10 mouse cellular contexts compared by ENCODE assay signal in the genomic region with DNA sequence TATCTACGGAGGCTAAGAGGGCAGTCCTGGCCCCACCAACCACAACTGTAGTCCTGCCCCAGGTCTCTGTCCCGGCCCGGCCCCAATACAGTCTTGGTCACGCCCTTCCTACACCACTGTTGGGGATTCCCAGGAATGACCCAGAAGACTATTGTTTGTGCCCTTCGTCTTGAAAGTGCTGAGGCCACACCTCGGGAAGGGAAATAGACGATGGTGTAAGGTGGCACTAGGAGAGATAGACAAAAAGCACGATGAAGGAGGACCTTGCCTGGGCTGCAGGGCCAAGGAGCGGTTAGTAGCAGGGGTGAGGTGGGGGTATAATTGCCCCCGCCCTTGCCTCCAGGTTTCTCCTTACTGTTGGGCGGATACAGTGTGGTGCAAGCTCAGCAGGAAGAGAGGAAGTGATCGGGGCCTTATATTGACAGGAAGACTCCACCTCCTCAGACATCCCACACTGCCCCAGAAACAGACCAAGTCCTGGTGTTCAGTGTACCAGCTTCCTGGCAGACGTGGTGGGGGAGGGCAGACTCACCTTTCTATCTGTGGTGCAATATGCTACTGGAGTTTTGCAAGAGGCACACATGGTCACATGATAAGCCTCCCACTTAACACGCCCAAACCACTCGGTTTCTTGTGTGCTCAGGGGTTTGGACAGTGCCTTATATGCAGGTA. TPM values are rescaled to one million over a fixed set of nuclear protein-coding genes. Genes with fewer than 3 reads are reported as not detected.
A peak's percentile ranks its signal among the peaks of the same experiment; 100 is the strongest.
DNase-seq lines count a peak whose midpoint lies in the region; ATAC-seq and TF ChIP-seq lines count a peak whose summit lies in the region.
"Had no signal": no experiment of that assay in that cellular context is flagged by ENCODE, and none has a peak within 500 bp of the region (broad histone marks: within the 10 kb centered on the region; RNA-seq: fewer than 3 reads in every experiment).

TSS of gene Gstp3 (minus strand) at position 501 of the 672 bp plus-strand sequence.

- 0 out of 2 replicates have a peak, but pooled peaks cover 2% of the 10 kb centered on the region for H3K36me3 ChIP-seq in liver, embryonic 12.5 days
- no peaks in the 10 kb centered on the region for H3K36me3 ChIP-seq in small intestine, adult 2 months (ENCODE audit: control insufficient read depth, insufficient read depth, low read length)
- no peaks in the 10 kb centered on the region for H3K36me3 ChIP-seq in forebrain, embryonic 12.5 days (replicated peaks)
- H3K36me3 ChIP-seq: limb, embryonic 10.5 days had no signal

- ATAC-seq in liver, embryonic 12.5 days, result peak; percentile 92
- no peak for ATAC-seq in forebrain, embryonic 12.5 days (ENCODE audit: low FRiP score)

- peak within 1 kb of the TSS; percentile 66 for H3K9ac ChIP-seq in liver, embryonic 12.5 days
- H3K9ac ChIP-seq in forebrain, embryonic 12.5 days, result no peak within 1 kb of the TSS

- 22% methylated on average over 15 of the region's 15 CpGs for WGBS in liver, embryonic 12.5 days (ENCODE audit: insufficient replicate concordance)
- 24% methylated on average over 15 of the region's 15 CpGs for WGBS in small intestine, adult 2 months
- 87% methylated on average over 15 of the region's 15 CpGs for WGBS in forebrain, embryonic 12.5 days

- TF ChIP-seq CTCF in small intestine, adult 2 months (IDR thresholded peaks at IDR 0.05; ENCODE audit: extremely low read depth, insufficient read length, insufficient replicate concordance, low read depth, low read length), result no peak

- no peaks in the 10 kb centered on the region for H3K27me3 ChIP-seq in liver, embryonic 12.5 days (replicated peaks)
- no peaks in the 10 kb centered on the region for H3K27me3 ChIP-seq in small intestine, adult 2 months (ENCODE audit: control insufficient read depth, insufficient read depth, low read length)
- no peaks in the 10 kb centered on the region for H3K27me3 ChIP-seq in forebrain, embryonic 12.5 days

- peak within 1 kb of the TSS; percentile 40 for H3K4me3 ChIP-seq in liver, embryonic 12.5 days
- peak within 1 kb of the TSS; percentile 34 for H3K4me3 ChIP-seq in small intestine, adult 2 months (ENCODE audit: low read depth, low read length)
- no peak within 1 kb of the TSS for H3K4me3 ChIP-seq in forebrain, embryonic 12.5 days (replicated peaks)
- H3K4me3 ChIP-seq: limb, embryonic 10.5 days had no signal

- peaks cover 55% of the 10 kb centered on the region for H3K4me1 ChIP-seq in liver, embryonic 12.5 days
- peaks cover 43% of the 10 kb centered on the region for H3K4me1 ChIP-seq in small intestine, adult 2 months (ENCODE audit: control insufficient read depth, insufficient read depth, insufficient read length, low read length)
- H3K4me1 ChIP-seq in forebrain, embryonic 12.5 days, result no peaks in the 10 kb centered on the region
- H3K4me1 ChIP-seq: limb, embryonic 10.5 days had no signal

- H3K27ac ChIP-seq in liver, embryonic 12.5 days, result peak within 1 kb of the TSS; percentile 84
- H3K27ac ChIP-seq in small intestine, adult 2 months (ENCODE audit: insufficient read depth, low read depth, low read length), result peak within 1 kb of the TSS; percentile 79
- H3K27ac ChIP-seq in forebrain, embryonic 12.5 days, result no peak within 1 kb of the TSS
- H3K27ac ChIP-seq: limb, embryonic 10.5 days had no signal

- no peak for DNase-seq in adrenal gland, postnatal 10 days
- no peak for DNase-seq in adrenal gland, postnatal 4 days (ENCODE audit: low spot score in 2 of 2)
- DNase-seq in T-cell, adult 2 months (ENCODE audit: low spot score), result peak; percentile 77
- no peak for DNase-seq in ovary, adult 18-20 months (ENCODE audit: low spot score)
- no peak for DNase-seq in cerebellum, postnatal 14 days

- TF ChIP-seq POLR2A in small intestine, adult 2 months (IDR thresholded peaks at IDR 0.05; ENCODE audit: low read depth, low read length), result peak; percentile 20; the same call in 1 of the 2 replicates

- H3K4me2 ChIP-seq in liver, embryonic 12.5 days, result peak within 1 kb of the TSS; percentile 73
- H3K4me2 ChIP-seq in forebrain, embryonic 12.5 days, result no peak within 1 kb of the TSS

- no peaks in the 10 kb centered on the region for H3K9me3 ChIP-seq in liver, embryonic 12.5 days (replicated peaks)
- H3K9me3 ChIP-seq in forebrain, embryonic 12.5 days, result no peaks in the 10 kb centered on the region
- H3K9me3 ChIP-seq: limb, embryonic 10.5 days had no signal

RNA-seq across cellular contexts. Expression of gene Gstp3, which starts in this region (rescaled TPM):
- 10 to 100 TPM; 42.6 to 90.1 TPM for total RNA-seq in adrenal gland, postnatal 10 days (2021)
- 10 to 100 TPM in 1 of 2 experiments, 1 to 10 TPM in 1; 1.9 to 37.5 TPM for total RNA-seq in adrenal gland, postnatal 4 days (2021)
- 15.0 and 18.5 TPM in 2 replicates for polyA plus RNA-seq in liver, embryonic 12.5 days (2016; fragmentation: Nextera tagmentation; extraction: Ambion mirVana)
- 11.8 and 15.0 TPM in 2 replicates for polyA plus RNA-seq in small intestine, adult 2 months (2012; rRNA removed)
- not detected in 2 replicates for polyA plus RNA-seq in forebrain, embryonic 12.5 days (2016; fragmentation: Nextera tagmentation; extraction: Ambion mirVana)
- total RNA-seq: gastrocnemius, adult 18-20 months had no signal
- polyA plus RNA-seq: limb, embryonic 10.5 days had no signal

Comparison
In these comparisons a context has a peak if more than half of its experiments do, and no peak if none do; other contexts are left out.
1. RNA of gene Gstp3 (polyA plus RNA-seq): 11.8 to 15.0 TPM in small intestine, adult 2 months and 15.0 to 18.5 TPM in liver, embryonic 12.5 days; not detected in forebrain, embryonic 12.5 days; every median in the first group is over 10 times any median in the second.